Mouse (Mus musculus) heart, embryonic 11.5 days (tissue): Measurements from ENCODE around the gene Gpc6. TPM values are rescaled to one million over a fixed set of nuclear protein-coding genes. Genes with fewer than 3 reads are reported as not detected.

Experiments used
- ATAC-seq: fragments of 200-750 bp; cut with Nextera tagmentation; replicated peaks from 2 replicates; pipeline ENCODE4 v1.8.0; 2017; ENCODE audit warnings: moderate library complexity; ENCODE audit not compliant: insufficient number of reproducible peaks, low FRiP score, low TSS enrichment
- H3K27ac ChIP-seq: fragments of 300-500 bp; sonication (generic); 2 replicates; pipeline ENCODE4 v1.5.1; 2014; ENCODE audit warnings: mild to moderate bottlenecking, low read depth, low read length
- H3K27me3 ChIP-seq: fragments of 300-500 bp; sonication (generic); 2 replicates; pipeline ENCODE4 v1.6.1; 2014; ENCODE audit warnings: mild to moderate bottlenecking, low read length, mixed read lengths; ENCODE audit not compliant: control insufficient read depth, insufficient read depth
- H3K36me3 ChIP-seq: fragments of 300-500 bp; sonication (generic); 2 replicates; pipeline ENCODE4 v1.6.1; 2014; ENCODE audit warnings: mild to moderate bottlenecking, low read length, moderate library complexity, mixed read lengths; ENCODE audit not compliant: control insufficient read depth, insufficient read depth
- H3K4me1 ChIP-seq: fragments of 300-500 bp; sonication (generic); 2 replicates; pipeline ENCODE4 v1.6.1; 2014; ENCODE audit warnings: low read length; ENCODE audit not compliant: control insufficient read depth, insufficient read depth
- H3K4me2 ChIP-seq: fragments of 300-500 bp; sonication (generic); 2 replicates; pipeline ENCODE4 v1.6.1; 2014; ENCODE audit warnings: mild to moderate bottlenecking, moderate library complexity
- H3K4me3 ChIP-seq: fragments of 300-500 bp; sonication (generic); 2 replicates; pipeline ENCODE4 v1.5.1; 2014; ENCODE audit warnings: low read depth, low read length
- H3K9ac ChIP-seq: fragments of 300-500 bp; sonication (generic); 2 replicates; pipeline ENCODE4 v1.6.1; 2014; ENCODE audit warnings: mild to moderate bottlenecking, low read depth, low read length, moderate library complexity
- H3K9me3 ChIP-seq: fragments of 300-500 bp; sonication (generic); replicated peaks from 2 replicates; pipeline ENCODE4 v1.6.1; 2016; ENCODE audit warnings: low read length; ENCODE audit not compliant: control insufficient read depth
- WGBS: fragments of 180-500 bp; shearing (Covaris S2); extraction: QIAGEN DNeasy Blood & Tissue Kit; methylation state at CpG from one replicate; pipeline ENCODE4 v1.1.7; 2014; ENCODE audit not compliant: insufficient replicate concordance; 5-methylcytosine and 5-hydroxymethylcytosine counted together
- polyA plus RNA-seq: library from polyadenylated mRNA; unstranded; fragments of >200 nt; fragmentation: Nextera tagmentation; extraction: Ambion mirVana; gene quantifications from 2 replicates; pipeline ENCODE4 v1.2.1, GENCODE M21; 2014

The Gpc6 gene
- polyA plus RNA-seq, 1 experiment from 2014 or later = 14.3 TPM

- no peak overlapping the region for H3K9ac ChIP-seq
- H3K27ac ChIP-seq = no peak overlapping the region
- H3K36me3 ChIP-seq = no peaks in the 10 kb centered on the region
- H3K4me1 ChIP-seq = no peaks in the 10 kb centered on the region
- no peaks in the 10 kb centered on the region for H3K9me3 ChIP-seq
- no peak for ATAC-seq
- 54% methylated on average over 7 of the region's 7 CpGs for WGBS
- no peak overlapping the region; the same call in 1 of the 2 replicates for H3K4me2 ChIP-seq
- H3K4me3 ChIP-seq = no peak overlapping the region
- H3K27me3 ChIP-seq = no peaks in the 10 kb centered on the region; the same call in 1 of the 2 replicates
Measured at GRCm38 (mm10) chr14:117786647-117787046, 861.5 kb downstream of the Gpc6 start.

- no peak overlapping the region for H3K4me3 ChIP-seq
- H3K36me3 ChIP-seq = no peaks in the 10 kb centered on the region
- WGBS = 78% methylated on average over 2 of the region's 2 CpGs
- H3K4me1 ChIP-seq = no peaks in the 10 kb centered on the region
- ATAC-seq = no peak
- no peak overlapping the region for H3K27ac ChIP-seq
- H3K27me3 ChIP-seq = no peaks in the 10 kb centered on the region
- no peak overlapping the region for H3K9ac ChIP-seq
- H3K9me3 ChIP-seq = no peaks in the 10 kb centered on the region
- no peak overlapping the region for H3K4me2 ChIP-seq
Measured at GRCm38 (mm10) chr14:117794874-117795273, 869.8 kb downstream of the Gpc6 start.

GRCm38 (mm10) chr14:117796661-117797060 lies 871.5 kb downstream of the Gpc6 start:
- H3K9ac ChIP-seq = no peak overlapping the region
- H3K4me1 ChIP-seq = no peaks in the 10 kb centered on the region
- no peak overlapping the region for H3K27ac ChIP-seq
- H3K36me3 ChIP-seq = no peaks in the 10 kb centered on the region
- 73% methylated on average over 5 of the region's 5 CpGs for WGBS
- H3K4me3 ChIP-seq = no peak overlapping the region
- H3K9me3 ChIP-seq = no peaks in the 10 kb centered on the region
- no peak for ATAC-seq
- no peak overlapping the region for H3K4me2 ChIP-seq
- no peaks in the 10 kb centered on the region for H3K27me3 ChIP-seq

GRCm38 (mm10) chr14:117800399-117800798 lies 875.3 kb downstream of the Gpc6 start:
- H3K4me1 ChIP-seq = no peaks in the 10 kb centered on the region
- WGBS = 90% methylated on average over 5 of the region's 5 CpGs
- no peak for ATAC-seq
- no peaks in the 10 kb centered on the region for H3K27me3 ChIP-seq
- H3K4me3 ChIP-seq = no peak overlapping the region
- H3K36me3 ChIP-seq = no peaks in the 10 kb centered on the region
- no peak overlapping the region for H3K4me2 ChIP-seq
- no peak overlapping the region for H3K9ac ChIP-seq
- H3K9me3 ChIP-seq = no peaks in the 10 kb centered on the region
- H3K27ac ChIP-seq = no peak overlapping the region

DNA sequence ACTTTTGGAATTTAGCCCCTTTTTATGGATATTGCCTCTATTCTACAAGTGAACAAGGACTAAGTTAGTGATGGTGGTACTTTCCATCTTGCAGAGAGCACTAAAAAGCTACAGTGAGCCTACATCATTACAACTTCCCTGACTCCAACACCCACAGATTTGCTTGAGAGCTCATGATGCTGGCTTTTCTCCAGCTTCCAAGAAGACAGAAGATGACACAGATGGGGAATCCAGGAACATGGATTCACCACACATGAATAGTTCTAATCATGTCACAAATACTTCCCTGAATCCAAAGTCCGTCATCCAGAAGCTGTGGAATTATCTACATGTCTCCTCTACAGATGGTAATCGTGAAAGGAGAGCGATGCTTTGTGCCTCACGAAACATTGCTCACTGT lies 882.7 kb downstream of the Gpc6 start:
- Histone ChIP-seq H3K9ac (no peak overlapping the region), H3K9me3 (no peaks in the 10 kb centered on the region), H3K36me3 (no peaks in the 10 kb centered on the region), H3K27me3 (no peaks in the 10 kb centered on the region), H3K4me3 (no peak overlapping the region), H3K4me1 (no peaks in the 10 kb centered on the region), H3K27ac (no peak overlapping the region), H3K4me2 (no peak overlapping the region)
- ATAC-seq = no peak
- 78% methylated on average over 4 of the region's 4 CpGs for WGBS

- H3K4me3 ChIP-seq = no peak overlapping the region
- no peak for ATAC-seq
- H3K27ac ChIP-seq = no peak overlapping the region
- 88% methylated on average over 2 of the region's 2 CpGs for WGBS
- no peaks in the 10 kb centered on the region for H3K9me3 ChIP-seq
- H3K27me3 ChIP-seq = no peaks in the 10 kb centered on the region
- no peak overlapping the region for H3K4me2 ChIP-seq
- H3K4me1 ChIP-seq = no peaks in the 10 kb centered on the region
- H3K36me3 ChIP-seq = no peaks in the 10 kb centered on the region
- H3K9ac ChIP-seq = no peak overlapping the region
Measured at GRCm38 (mm10) chr14:117808326-117808725, 883.2 kb downstream of the Gpc6 start.

GRCm38 (mm10) chr14:117810321-117811270 lies 885.5 kb downstream of the Gpc6 start:
- no peak for ATAC-seq
- WGBS = 83% methylated on average over 15 of the region's 15 CpGs

DNA sequence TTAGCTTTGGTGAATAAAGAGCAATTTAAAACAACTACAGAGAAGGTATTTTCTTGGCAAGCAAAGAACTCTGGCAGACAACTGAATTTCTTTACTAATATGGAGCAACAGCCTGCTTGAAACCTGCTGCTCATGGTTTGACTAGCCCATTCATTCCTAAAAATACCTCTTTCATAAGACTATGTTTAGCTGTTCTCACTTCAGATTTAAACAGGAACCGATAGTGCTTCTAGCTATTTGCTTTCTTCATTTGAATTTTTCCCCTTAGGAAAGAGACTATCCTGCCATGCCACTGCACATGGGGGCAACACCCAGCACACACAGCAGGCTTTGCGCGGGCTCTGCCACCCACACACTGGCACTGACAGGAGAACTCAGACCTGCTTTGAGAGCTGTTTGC lies 888.4 kb downstream of the Gpc6 start:
- no peak for ATAC-seq
- no peaks in the 10 kb centered on the region for H3K36me3 ChIP-seq
- no peak overlapping the region for H3K4me2 ChIP-seq
- H3K9me3 ChIP-seq = 0 out of 2 replicates have a peak, but pooled peaks cover 2% of the 10 kb centered on the region
- WGBS = 76% methylated on average over 3 of the region's 3 CpGs
- no peaks in the 10 kb centered on the region for H3K27me3 ChIP-seq
- no peak overlapping the region for H3K9ac ChIP-seq
- no peak overlapping the region for H3K27ac ChIP-seq
- no peaks in the 10 kb centered on the region for H3K4me1 ChIP-seq
- H3K4me3 ChIP-seq = no peak overlapping the region

More at GRCm38 (mm10) chr14:117810321-117811270, 885.5 kb downstream of the Gpc6 start:
- no peaks in the 10 kb centered on the region for H3K4me1 ChIP-seq
- no peaks in the 10 kb centered on the region for H3K27me3 ChIP-seq
- no peaks in the 10 kb centered on the region for H3K9me3 ChIP-seq
- no peak overlapping the region for H3K9ac ChIP-seq
- no peak overlapping the region for H3K27ac ChIP-seq
- H3K36me3 ChIP-seq = no peaks in the 10 kb centered on the region
- no peak overlapping the region for H3K4me3 ChIP-seq
- H3K4me2 ChIP-seq = no peak overlapping the region

DNA sequence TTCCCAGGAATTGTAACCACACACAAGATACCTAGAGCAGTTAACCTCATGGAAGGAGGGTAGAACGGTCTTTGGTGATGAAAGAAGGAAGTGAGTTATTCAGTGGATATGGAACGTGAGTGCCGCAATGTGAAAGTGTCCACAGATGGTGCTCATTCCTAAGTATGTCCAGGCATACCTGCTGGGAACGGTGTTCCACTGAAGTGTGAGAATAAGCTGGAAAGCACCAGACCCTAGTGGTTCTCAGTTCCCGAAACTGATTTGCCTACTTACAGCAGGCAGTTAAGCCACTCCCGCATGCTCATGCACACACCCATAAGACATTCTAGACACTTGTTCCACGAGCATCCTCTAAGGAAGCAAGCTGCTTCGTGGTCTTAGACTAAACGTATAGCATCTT lies 890.9 kb downstream of the Gpc6 start:
- H3K36me3 ChIP-seq = no peaks in the 10 kb centered on the region
- H3K4me1 ChIP-seq = no peaks in the 10 kb centered on the region
- no peak overlapping the region for H3K27ac ChIP-seq
- ATAC-seq = no peak
- no peak overlapping the region for H3K4me2 ChIP-seq
- H3K4me3 ChIP-seq = no peak overlapping the region
- WGBS = 84% methylated on average over 9 of the region's 9 CpGs
- no peaks in the 10 kb centered on the region for H3K27me3 ChIP-seq
- H3K9ac ChIP-seq = no peak overlapping the region
- 0 out of 2 replicates have a peak, but pooled peaks cover 2% of the 10 kb centered on the region for H3K9me3 ChIP-seq
